Mouse (Mus musculus) brown adipose tissue, adult 24 weeks (tissue): Measurements from ENCODE around the gene Prkce. TPM values are rescaled to one million over a fixed set of nuclear protein-coding genes. Genes with fewer than 3 reads are reported as not detected.

Experiments
- H3K27ac ChIP-seq: fragments of 200-500 bp; replicated peaks from 2 replicates; pipeline ENCODE4 v1.5.1; 2012; ENCODE audit warnings: low read depth, mild to moderate bottlenecking, low read length
- H3K4me1 ChIP-seq: fragments of 200-500 bp; 2 replicates; pipeline ENCODE4 v1.6.1; 2012; ENCODE audit warnings: low read length, mixed read lengths; ENCODE audit not compliant: control insufficient read depth, insufficient read depth, insufficient read length
- H3K4me3 ChIP-seq: fragments of 200-500 bp; 2 replicates; pipeline ENCODE4 v1.5.1; 2012; ENCODE audit warnings: low read depth, mild to moderate bottlenecking, low read length, moderate library complexity; ENCODE audit not compliant: insufficient read depth
- polyA plus RNA-seq: library from polyadenylated mRNA; stranded (reverse); fragments of >200 nt; gene quantifications from 2 replicates; pipeline ENCODE4 v1.2.4, GENCODE M21; 2012; ENCODE audit not compliant: missing spikeins, insufficient read depth, insufficient read length

The Prkce gene
- polyA plus RNA-seq, 1 experiment: 18.0 TPM

- Histone ChIP-seq H3K4me3 (no peak overlapping the region), H3K4me1 (peaks cover 7% of the 10 kb centered on the region; the same call in 1 of the 2 replicates), H3K27ac (no peak overlapping the region)
Measured at GRCm38 (mm10) chr17:86436583-86437370, 269.2 kb downstream of the Prkce start.

- Histone ChIP-seq H3K4me1 (peaks cover 7% of the 10 kb centered on the region; the same call in 1 of the 2 replicates), H3K4me3 (peak overlapping the region; percentile 36), H3K27ac (0 out of 2 replicates have a peak overlapping the region, but pooled peaks have one; percentile 25)
Measured at GRCm38 (mm10) chr17:86437516-86438277, 270.1 kb downstream of the Prkce start.

- H3K27ac ChIP-seq: no peak overlapping the region
- peaks cover 7% of the 10 kb centered on the region; the same call in 1 of the 2 replicates for H3K4me1 ChIP-seq
- no peak overlapping the region for H3K4me3 ChIP-seq
Measured at GRCm38 (mm10) chr17:86438278-86438661, 270.7 kb downstream of the Prkce start.

GRCm38 (mm10) chr17:86438763-86439162 is 271.2 kb downstream of the Prkce start:
- peaks cover 7% of the 10 kb centered on the region; the same call in 1 of the 2 replicates for H3K4me1 ChIP-seq

GRCm38 (mm10) chr17:86441098-86441497 is 273.5 kb downstream of the Prkce start:
- H3K27ac ChIP-seq: no peak overlapping the region
- H3K4me1 ChIP-seq: peaks cover 7% of the 10 kb centered on the region
- H3K4me3 ChIP-seq: no peak overlapping the region

More at GRCm38 (mm10) chr17:86438763-86439162, 271.2 kb downstream of the Prkce start:
- Histone ChIP-seq H3K27ac (no peak overlapping the region), H3K4me3 (no peak overlapping the region)

- H3K27ac ChIP-seq: no peak overlapping the region
- no peak overlapping the region for H3K4me3 ChIP-seq
- H3K4me1 ChIP-seq: peaks cover 11% of the 10 kb centered on the region
Measured at GRCm38 (mm10) chr17:86443886-86444285, 276.3 kb downstream of the Prkce start.

- Histone ChIP-seq H3K4me1 (peaks cover 11% of the 10 kb centered on the region), H3K27ac (0 out of 2 replicates have a peak overlapping the region, but pooled peaks have one; percentile 1), H3K4me3 (no peak overlapping the region)
Measured at GRCm38 (mm10) chr17:86444578-86445419, 277.2 kb downstream of the Prkce start.

- H3K4me1 ChIP-seq: peaks cover 11% of the 10 kb centered on the region
- H3K27ac ChIP-seq: 0 out of 2 replicates have a peak overlapping the region, but pooled peaks have one; percentile 1
- H3K4me3 ChIP-seq: no peak overlapping the region
Measured at GRCm38 (mm10) chr17:86445420-86445720, 277.8 kb downstream of the Prkce start.

- Histone ChIP-seq H3K4me3 (no peak overlapping the region), H3K27ac (no peak overlapping the region), H3K4me1 (peaks cover 11% of the 10 kb centered on the region)
Measured at GRCm38 (mm10) chr17:86445900-86446299, 278.3 kb downstream of the Prkce start.

GRCm38 (mm10) chr17:86447101-86447598 is 279.6 kb downstream of the Prkce start:
- Histone ChIP-seq H3K4me3 (no peak overlapping the region), H3K27ac (peak overlapping the region; percentile 36), H3K4me1 (peaks cover 11% of the 10 kb centered on the region)

- peaks cover 9% of the 10 kb centered on the region for H3K4me1 ChIP-seq
- H3K27ac ChIP-seq: no peak overlapping the region
- H3K4me3 ChIP-seq: no peak overlapping the region
Measured at GRCm38 (mm10) chr17:86452934-86453333, 285.3 kb downstream of the Prkce start.

- no peak overlapping the region for H3K4me3 ChIP-seq
- H3K4me1 ChIP-seq: peaks cover 13% of the 10 kb centered on the region
- H3K27ac ChIP-seq: no peak overlapping the region
Measured at GRCm38 (mm10) chr17:86453673-86454350, 286.2 kb downstream of the Prkce start.

GRCm38 (mm10) chr17:86454351-86454706 is 286.7 kb downstream of the Prkce start:
- no peak overlapping the region for H3K27ac ChIP-seq
- peaks cover 13% of the 10 kb centered on the region for H3K4me1 ChIP-seq
- H3K4me3 ChIP-seq: no peak overlapping the region

- H3K4me1 ChIP-seq: peaks cover 13% of the 10 kb centered on the region
- no peak overlapping the region for H3K4me3 ChIP-seq
- no peak overlapping the region for H3K27ac ChIP-seq
Measured at GRCm38 (mm10) chr17:86456512-86456911, 288.9 kb downstream of the Prkce start.
